Mouse (Mus musculus): ENCODE results near the gene Smarcc1.

Gene Smarcc1

GRCm38 (mm10) chr9:110118249-110118648 is 741 bp downstream of the Smarcc1 start:
- ChIA-PET POLR2A (interaction anchor here (0.6 to 4.7 kb wide), 21 partner anchors 8 to 243 kb away, joined by 3 to 91 read pairs (median 5); partner anchors contain the start of genes Cdc25a (in 1 of the 4) and Map4 (in 1 of the 4)), CTCF (interaction anchor here (0.5 to 1.8 kb wide), 5 partner anchors 17 to 226 kb away, joined by 3 to 5 read pairs (median 3); no protein-coding TSS in a partner anchor)

- ChIA-PET CTCF (interaction anchor here in 1 of 4 experiments (0.5 to 2.5 kb wide), 2 partner anchors 9 to 21 kb away, joined by 4 to 6 read pairs; no protein-coding TSS in a partner anchor), POLR2A (interaction anchor here in 3 of 4 experiments (0.8 to 3.7 kb wide), 10 partner anchors 10 to 191 kb away, joined by 3 to 41 read pairs (median 4); partner anchors contain the start of gene Map4 (in 1 of the 3))
Observed at GRCm38 (mm10) chr9:110121424-110121823, 3.9 kb downstream of the Smarcc1 start.

- CTCF ChIA-PET: interaction anchor here in 3 of 4 experiments (0.6 to 1.9 kb wide), 3 partner anchors 10 to 1881 kb away, joined by 3 to 7 read pairs (median 4); no protein-coding TSS in a partner anchor
- POLR2A ChIA-PET: interaction anchor here in 2 of 4 experiments (0.9 to 3.7 kb wide), 3 partner anchors 8 to 23 kb away, joined by 3 to 41 read pairs (median 4); no protein-coding TSS in a partner anchor
Observed at GRCm38 (mm10) chr9:110123322-110123721, 5.8 kb downstream of the Smarcc1 start.

GRCm38 (mm10) chr9:110124008-110124540 is 6.6 kb downstream of the Smarcc1 start:
- CTCF ChIA-PET: interaction anchor here (0.6 to 1.9 kb wide), 7 partner anchors 23 to 243 kb away, joined by 3 to 10 read pairs (median 3); no protein-coding TSS in a partner anchor

GRCm38 (mm10) chr9:110130896-110131524 is 13.5 kb downstream of the Smarcc1 start:
- CTCF ChIA-PET: interaction anchor here in 3 of 4 experiments (0.6 to 2.1 kb wide), 9 partner anchors 10 to 1356 kb away, joined by 3 to 6 read pairs (median 4); partner anchors contain the start of genes Cdc25a (in 1 of the 3), Dhx30 (in 1 of the 3) and Smarcc1 (in 1 of the 3)
- POLR2A ChIA-PET: interaction anchor here (0.5 to 7.6 kb wide), 70 partner anchors 7 to 1571 kb away, joined by 3 to 91 read pairs (median 4); partner anchors contain the start of genes Dhx30 (in 4 of the 4), Smarcc1 (in 4 of the 4), Cdc25a (in 2 of the 4) and Elp6 (in 2 of the 4)

More at GRCm38 (mm10) chr9:110124008-110124540, 6.6 kb downstream of the Smarcc1 start:
- POLR2A ChIA-PET: interaction anchor here in 1 of 4 experiments (1.1 kb wide), 1 partner anchor 13 kb away, joined by 4 read pairs; no protein-coding TSS in a partner anchor

- POLR2A ChIA-PET: interaction anchor here (0.5 to 7.6 kb wide), 70 partner anchors 7 to 1572 kb away, joined by 3 to 91 read pairs (median 4); partner anchors contain the start of genes Dhx30 (in 4 of the 4), Smarcc1 (in 4 of the 4), Cdc25a (in 2 of the 4) and Map4 (in 2 of the 4)
- CTCF ChIA-PET: interaction anchor here (0.6 to 2.1 kb wide), 10 partner anchors 10 to 1357 kb away, joined by 3 to 6 read pairs (median 4); partner anchors contain the start of genes Cdc25a (in 1 of the 4), Dhx30 (in 1 of the 4) and Smarcc1 (in 1 of the 4)
Observed at GRCm38 (mm10) chr9:110131525-110132197, 14.2 kb downstream of the Smarcc1 start.

GRCm38 (mm10) chr9:110132201-110132605 is 14.7 kb downstream of the Smarcc1 start:
- ChIA-PET POLR2A (interaction anchor here (0.6 to 7.6 kb wide), 42 partner anchors 10 to 1573 kb away, joined by 3 to 91 read pairs (median 4); partner anchors contain the start of genes Dhx30 (in 3 of the 4), Smarcc1 (in 3 of the 4), Cdc25a (in 1 of the 4) and Elp6 (in 1 of the 4)), CTCF (interaction anchor here in 3 of 4 experiments (0.6 to 1.0 kb wide), 4 partner anchors 31 to 340 kb away, joined by 3 to 5 read pairs (median 4); no protein-coding TSS in a partner anchor)

- CTCF ChIA-PET: no interaction called here
Observed at GRCm38 (mm10) chr9:110132921-110133320, 15.4 kb downstream of the Smarcc1 start.

GRCm38 (mm10) chr9:110134176-110134575 is 16.7 kb downstream of the Smarcc1 start:
- ChIA-PET CTCF (interaction anchor here in 2 of 4 experiments (0.5 to 2.3 kb wide), 2 partner anchors 20 to 163 kb away, joined by 3 to 7 read pairs; no protein-coding TSS in a partner anchor), POLR2A (interaction anchor here in 2 of 4 experiments (0.7 to 1.6 kb wide), 9 partner anchors 9 to 1423 kb away, joined by 3 to 11 read pairs (median 3); partner anchors contain the start of gene Elp6 (in 1 of the 2))

More at GRCm38 (mm10) chr9:110132921-110133320, 15.4 kb downstream of the Smarcc1 start:
- POLR2A ChIA-PET: interaction anchor here in 3 of 4 experiments (0.8 to 7.6 kb wide), 15 partner anchors 10 to 275 kb away, joined by 3 to 91 read pairs (median 4); partner anchors contain the start of genes Dhx30 (in 3 of the 3), Smarcc1 (in 3 of the 3), Cdc25a (in 1 of the 3) and Map4 (in 1 of the 3)

- POLR2A ChIA-PET: interaction anchor here (0.6 to 4.0 kb wide), 9 partner anchors 9 to 264 kb away, joined by 3 to 22 read pairs (median 3); partner anchors contain the start of gene Cdc25a (in 1 of the 4)
- CTCF ChIA-PET: no interaction called here
Observed at GRCm38 (mm10) chr9:110139119-110139518, 21.6 kb downstream of the Smarcc1 start.

- POLR2A ChIA-PET: interaction anchor here in 1 of 4 experiments (0.6 kb wide), 1 partner anchor 225 kb away, joined by 3 read pairs; no protein-coding TSS in a partner anchor
- CTCF ChIA-PET: no interaction called here
Observed at GRCm38 (mm10) chr9:110142097-110142496, 24.6 kb downstream of the Smarcc1 start.

GRCm38 (mm10) chr9:110148598-110148997 is 31.1 kb downstream of the Smarcc1 start:
- ChIA-PET POLR2A (interaction anchor here (0.6 to 1.7 kb wide), 10 partner anchors 10 to 316 kb away, joined by 3 to 5 read pairs (median 4); partner anchors contain the start of gene Nme6 (in 1 of the 4)), CTCF (no interaction called here)

- POLR2A ChIA-PET: interaction anchor here in 2 of 4 experiments (0.6 to 2.4 kb wide), 6 partner anchors 10 to 254 kb away, joined by 3 to 8 read pairs (median 3); no protein-coding TSS in a partner anchor
- CTCF ChIA-PET: interaction anchor here in 2 of 4 experiments (0.6 to 1.2 kb wide), 5 partner anchors 14 to 1903 kb away, joined by 3 to 4 read pairs (median 3); no protein-coding TSS in a partner anchor
Observed at GRCm38 (mm10) chr9:110159036-110159435, 41.5 kb downstream of the Smarcc1 start.

GRCm38 (mm10) chr9:110160486-110160885 is 43.0 kb downstream of the Smarcc1 start:
- POLR2A ChIA-PET: interaction anchor here in 1 of 4 experiments (0.6 to 2.4 kb wide), 6 partner anchors 10 to 135 kb away, joined by 3 to 8 read pairs (median 3); no protein-coding TSS in a partner anchor
- CTCF ChIA-PET: interaction anchor here in 1 of 4 experiments (0.7 kb wide), 1 partner anchor 734 kb away, joined by 3 read pairs; no protein-coding TSS in a partner anchor

- POLR2A ChIA-PET: interaction anchor here in 1 of 4 experiments (1.9 kb wide), 1 partner anchor 44 kb away, joined by 6 read pairs; no protein-coding TSS in a partner anchor
- CTCF ChIA-PET: interaction anchor here in 2 of 4 experiments (0.6 to 2.2 kb wide), 3 partner anchors 60 to 632 kb away, joined by 3 to 6 read pairs (median 3); no protein-coding TSS in a partner anchor
Observed at GRCm38 (mm10) chr9:110162441-110162840, 44.9 kb downstream of the Smarcc1 start.

GRCm38 (mm10) chr9:110163071-110163470 is 45.6 kb downstream of the Smarcc1 start:
- CTCF ChIA-PET: interaction anchor here in 1 of 4 experiments (0.7 to 2.2 kb wide), 2 partner anchors 134 to 631 kb away, joined by 3 to 6 read pairs; no protein-coding TSS in a partner anchor
- POLR2A ChIA-PET: interaction anchor here in 1 of 4 experiments (1.9 kb wide), 1 partner anchor 43 kb away, joined by 6 read pairs; no protein-coding TSS in a partner anchor
